Mouse (Mus musculus) forebrain, postnatal 0 days (tissue): Measurements from ENCODE around the gene Lypd4. TPM values are rescaled to one million over a fixed set of nuclear protein-coding genes. Genes with fewer than 3 reads are reported as not detected.

ENCODE experiments used
- ATAC-seq: fragments of 200-750 bp; cut with Nextera tagmentation; 2 replicates; pipeline ENCODE4 v1.8.0; 2017; ENCODE audit warnings: mild to moderate bottlenecking, moderate library complexity
- DNase-seq: peaks from one replicate; pipeline ENCODE4 v3.0.0-alpha.2; 2015
- H3K27ac ChIP-seq: fragments of 300-500 bp; sonication (generic); 2 replicates; pipeline ENCODE4 v1.5.1; 2014; ENCODE audit warnings: low read depth, mild to moderate bottlenecking, antibody characterized with exemption, low read length, moderate library complexity, mixed read lengths
- H3K27me3 ChIP-seq: fragments of 300-500 bp; sonication (generic); 2 replicates; pipeline ENCODE4 v1.6.1; 2014; ENCODE audit warnings: mild to moderate bottlenecking, low read length, mixed read lengths; ENCODE audit not compliant: insufficient read depth
- H3K36me3 ChIP-seq: fragments of 300-500 bp; sonication (generic); 2 replicates; pipeline ENCODE4 v1.6.1; 2014; ENCODE audit warnings: mild to moderate bottlenecking, moderate library complexity; ENCODE audit not compliant: insufficient read depth
- H3K4me1 ChIP-seq: fragments of 300-500 bp; sonication (generic); 2 replicates; pipeline ENCODE4 v1.6.1; 2014; ENCODE audit warnings: antibody characterized with exemption; ENCODE audit not compliant: insufficient read depth
- H3K4me2 ChIP-seq: fragments of 300-500 bp; sonication (generic); 2 replicates; pipeline ENCODE4 v1.6.1; 2014; ENCODE audit warnings: low read depth, mild to moderate bottlenecking, moderate library complexity
- H3K4me3 ChIP-seq: fragments of 300-500 bp; sonication (generic); 2 replicates; pipeline ENCODE4 v1.5.1; 2014; ENCODE audit warnings: low read depth, low read length, mixed read lengths
- H3K9ac ChIP-seq: fragments of 300-500 bp; sonication (generic); 2 replicates; pipeline ENCODE4 v1.6.1; 2014; ENCODE audit warnings: mild to moderate bottlenecking
- H3K9me3 ChIP-seq: fragments of 300-500 bp; sonication (generic); 2 replicates; pipeline ENCODE4 v1.6.1; 2016; ENCODE audit warnings: low read length
- CTCF ChIP-seq: sonication (generic); IDR thresholded peaks from 2 replicates; pipeline ENCODE4 v1.5.1; 2016; ENCODE audit warnings: antibody characterized with exemption, control low read depth, low read depth
- WGBS: fragments of 180-500 bp; shearing (Covaris S2); extraction: QIAGEN DNeasy Blood & Tissue Kit; methylation state at CpG from one replicate; pipeline ENCODE4 v1.1.7; 2014; 5-methylcytosine and 5-hydroxymethylcytosine counted together
- polyA plus RNA-seq: library from polyadenylated mRNA; unstranded; fragments of >200 nt; fragmentation: Nextera tagmentation; extraction: Ambion mirVana; gene quantifications from 2 replicates; pipeline ENCODE4 v1.2.1, GENCODE M21; 2015
- total RNA-seq: library from RNA; depleted of rRNA; stranded (reverse); fragments of >200 nt; gene quantifications from 2 replicates; pipeline ENCODE4 v1.2.3, GENCODE M21; 2014

The Lypd4 gene
- total and polyA plus RNA-seq, 2 experiments from 2014 or later = not detected

DNA sequence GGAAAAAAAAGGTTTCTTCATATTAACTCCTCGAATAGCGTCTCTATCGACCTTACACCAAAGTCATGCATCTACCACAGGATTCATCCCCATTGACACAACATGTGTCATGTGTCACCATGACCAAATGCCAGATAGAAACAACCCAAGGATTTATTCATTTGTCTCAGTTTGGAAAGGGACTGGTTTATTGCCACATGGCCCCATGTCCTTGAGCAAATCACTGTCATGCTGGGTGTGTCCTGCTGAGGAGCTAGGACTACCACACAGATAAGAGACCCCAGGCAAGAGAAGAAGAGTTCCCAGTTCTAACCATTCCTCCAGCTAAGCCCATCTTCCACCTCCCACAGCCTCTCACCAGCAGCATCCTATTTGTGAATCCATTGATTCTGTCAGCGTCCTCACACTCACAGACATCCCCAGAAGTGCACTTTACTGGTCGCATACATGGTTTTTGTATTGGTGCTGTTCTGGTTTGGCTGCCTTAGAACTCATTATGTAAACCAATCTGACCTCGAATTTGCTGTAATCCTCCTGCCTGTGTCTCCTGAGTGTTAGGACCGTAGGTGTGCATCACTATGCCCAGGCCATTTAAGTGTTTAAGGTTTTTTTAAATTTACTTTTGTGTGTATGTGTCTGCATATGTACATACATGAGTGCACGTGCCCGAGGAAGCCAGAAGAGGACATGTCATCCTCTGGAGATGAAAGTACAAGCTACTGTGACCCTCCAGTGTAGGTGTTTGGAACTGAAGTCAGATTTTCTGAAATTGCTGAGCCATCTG lies 12.9 kb upstream of the Lypd4 start:
- WGBS = 93% methylated on average over 9 of the region's 9 CpGs
- ATAC-seq (no peak), DNase-seq (no peak)
- Histone ChIP-seq H3K27me3 (no peaks in the 10 kb centered on the region), H3K4me1 (peaks cover 6% of the 10 kb centered on the region), H3K36me3 (peaks cover 20% of the 10 kb centered on the region), H3K4me2 (no peak overlapping the region), H3K9ac (no peak overlapping the region), H3K27ac (no peak overlapping the region), H3K4me3 (no peak overlapping the region), H3K9me3 (no peaks in the 10 kb centered on the region)
- TF ChIP-seq CTCF = no peak

DNA sequence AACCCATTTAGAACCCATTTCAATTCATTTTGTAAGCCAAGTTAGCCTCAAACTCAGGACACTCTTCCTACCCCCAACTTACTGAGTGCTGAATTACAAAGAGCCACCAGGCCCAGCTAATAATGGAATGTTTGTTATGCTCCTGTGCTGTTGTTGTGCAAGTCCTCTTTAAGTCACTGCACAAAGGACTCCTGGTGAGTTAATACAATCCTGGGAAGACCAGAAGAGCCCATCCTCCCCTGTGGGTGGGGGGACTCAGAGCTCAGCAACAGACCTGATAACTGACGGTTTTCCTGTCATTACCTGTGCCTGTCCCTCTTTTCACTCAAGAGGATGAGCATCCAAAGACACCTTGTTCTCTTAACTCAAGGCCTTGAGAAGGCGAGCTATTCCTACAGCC lies 9.9 kb upstream of the Lypd4 start:
- Histone ChIP-seq H3K4me1 (no peaks in the 10 kb centered on the region), H3K9me3 (no peaks in the 10 kb centered on the region), H3K27ac (no peak overlapping the region), H3K4me2 (no peak overlapping the region), H3K36me3 (no peaks in the 10 kb centered on the region), H3K4me3 (no peak overlapping the region), H3K9ac (no peak overlapping the region), H3K27me3 (no peaks in the 10 kb centered on the region)
- ATAC-seq = no peak
- WGBS = 24% methylated on average over 2 of the region's 2 CpGs
- DNase-seq = no peak
- TF ChIP-seq CTCF = no peak

DNA sequence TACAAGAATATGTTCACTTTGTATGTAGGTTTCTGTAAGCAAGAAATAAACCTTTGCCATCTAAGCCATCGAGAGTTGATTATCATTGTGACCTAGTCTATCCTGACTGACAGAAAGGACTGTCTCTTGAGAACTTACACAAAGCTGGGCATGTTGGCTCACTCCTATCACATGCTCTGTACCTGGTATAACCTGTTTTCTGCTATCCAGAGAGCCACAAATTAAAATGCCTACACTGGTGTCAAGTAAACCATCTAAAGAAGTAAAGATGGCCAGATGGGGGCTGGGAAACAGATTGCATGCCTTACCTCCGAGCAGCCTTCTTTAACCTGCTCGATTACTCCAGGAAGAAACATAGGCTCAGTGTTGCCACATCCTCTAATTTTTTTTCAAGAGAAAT lies 7.8 kb upstream of the Lypd4 start:
- 84% methylated on average over 3 of the region's 3 CpGs for whole genome bisulfite sequencing
- H3K36me3 ChIP-seq = no peaks in the 10 kb centered on the region
- H3K4me1 ChIP-seq = no peaks in the 10 kb centered on the region
- TF ChIP-seq CTCF = no peak
- ATAC-seq (no peak), DNase-seq (no peak)
- H3K9ac ChIP-seq = no peak overlapping the region
- H3K27me3 ChIP-seq = no peaks in the 10 kb centered on the region
- H3K27ac ChIP-seq = no peak overlapping the region
- no peak overlapping the region for H3K4me2 ChIP-seq
- no peaks in the 10 kb centered on the region for H3K9me3 ChIP-seq
- no peak overlapping the region for H3K4me3 ChIP-seq

- ATAC-seq (no peak), DNase-seq (no peak)
- WGBS = 18% methylated on average over 17 of the region's 17 CpGs
- Histone ChIP-seq H3K4me2 (no peak overlapping the region), H3K27me3 (no peaks in the 10 kb centered on the region), H3K9me3 (no peaks in the 10 kb centered on the region), H3K36me3 (no peaks in the 10 kb centered on the region), H3K9ac (no peak overlapping the region), H3K27ac (no peak overlapping the region), H3K4me3 (no peak overlapping the region), H3K4me1 (no peaks in the 10 kb centered on the region)
- TF ChIP-seq CTCF = no peak
Measured at GRCm38 (mm10) chr7:24869080-24869479, 661 bp downstream of the Lypd4 start.

DNA sequence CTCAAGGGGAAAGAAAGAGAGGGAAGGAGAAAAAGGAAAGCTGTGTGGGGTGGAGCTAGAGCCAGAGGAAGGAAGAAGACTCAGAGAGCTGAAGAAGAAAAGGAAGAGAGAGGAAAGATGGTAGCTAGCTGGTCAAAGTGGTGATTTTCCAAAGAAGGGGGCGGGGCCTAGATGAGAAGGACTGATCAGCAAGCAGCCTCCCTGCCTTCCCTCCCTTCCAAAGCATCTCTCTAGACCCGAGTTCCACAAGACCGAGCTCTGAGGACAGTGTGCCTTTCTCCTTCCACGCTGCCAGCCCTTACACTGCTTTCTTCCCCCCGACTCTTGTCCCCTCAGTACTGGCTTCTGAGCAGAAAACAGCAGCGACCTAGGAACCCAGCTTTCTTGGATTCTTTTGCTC lies 5.6 kb downstream of the Lypd4 start:
- Histone ChIP-seq H3K27ac (no peak overlapping the region), H3K9ac (no peak overlapping the region), H3K27me3 (no peaks in the 10 kb centered on the region), H3K4me2 (no peak overlapping the region), H3K4me3 (no peak overlapping the region), H3K36me3 (no peaks in the 10 kb centered on the region), H3K9me3 (no peaks in the 10 kb centered on the region), H3K4me1 (no peaks in the 10 kb centered on the region)
- ATAC-seq (no peak), DNase-seq (no peak)
- TF ChIP-seq CTCF = no peak
- WGBS = 26% methylated on average over 6 of the region's 6 CpGs

- Histone ChIP-seq H3K4me3 (no peak overlapping the region), H3K27ac (no peak overlapping the region), H3K4me1 (no peaks in the 10 kb centered on the region), H3K4me2 (no peak overlapping the region), H3K36me3 (no peaks in the 10 kb centered on the region), H3K9me3 (no peaks in the 10 kb centered on the region), H3K27me3 (no peaks in the 10 kb centered on the region), H3K9ac (no peak overlapping the region)
- ATAC-seq (no peak), DNase-seq (no peak)
- 91% methylated on average over 4 of the region's 4 CpGs for WGBS
- no peak for TF ChIP-seq CTCF
Measured at GRCm38 (mm10) chr7:24862853-24863252, 6.9 kb downstream of the Lypd4 start.

DNA sequence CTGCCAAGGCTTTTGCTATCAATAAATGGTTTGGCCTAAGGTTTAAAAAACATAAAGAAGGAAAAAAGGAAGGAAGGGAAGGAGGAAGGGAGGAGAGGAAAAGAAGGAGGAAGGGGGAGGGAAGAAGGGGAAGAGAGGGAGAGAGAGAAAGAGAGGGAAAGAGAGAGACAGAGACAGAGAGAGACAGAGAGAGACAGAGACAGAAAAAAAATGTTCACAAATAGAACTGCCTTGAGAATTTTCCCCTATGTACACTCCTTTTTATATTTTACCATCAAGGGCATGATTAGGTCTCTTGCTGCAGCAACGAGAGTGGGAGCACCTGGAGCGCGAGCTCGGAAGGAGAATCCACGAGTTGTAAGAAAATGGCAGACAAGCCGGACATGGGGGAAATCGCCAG lies 7.8 kb downstream of the Lypd4 start, which contains the start of gene Gm9844:
Gm9844 (plus strand) TSS at position 301 of the 400 bp plus-strand sequence.
- Histone ChIP-seq H3K4me2 (no peak within 1 kb of the TSS), H3K4me3 (no peak within 1 kb of the TSS), H3K36me3 (no peaks in the 10 kb centered on the region), H3K4me1 (no peaks in the 10 kb centered on the region), H3K9ac (no peak within 1 kb of the TSS), H3K27me3 (no peaks in the 10 kb centered on the region), H3K9me3 (no peaks in the 10 kb centered on the region), H3K27ac (no peak within 1 kb of the TSS)
- ATAC-seq (no peak), DNase-seq (no peak)
- no peak for TF ChIP-seq CTCF
- WGBS = 85% methylated on average over 7 of the region's 7 CpGs
